Mouse (Mus musculus) midbrain, embryonic 16.5 days (tissue): Measurements from ENCODE around the gene Neb. TPM values are rescaled to one million over a fixed set of nuclear protein-coding genes. Genes with fewer than 3 reads are reported as not detected.

Experiments used
- ATAC-seq: fragments of 200-750 bp; cut with Nextera tagmentation; 2 replicates; pipeline ENCODE4 v1.8.0; 2017; ENCODE audit warnings: moderate TSS enrichment
- H3K27ac ChIP-seq: fragments of 300-500 bp; sonication (generic); 2 replicates; pipeline ENCODE4 v1.5.1; 2014; ENCODE audit warnings: mild to moderate bottlenecking, low read length, mixed read lengths
- H3K27me3 ChIP-seq: fragments of 300-500 bp; sonication (generic); 2 replicates; pipeline ENCODE4 v1.6.1; 2014; ENCODE audit warnings: low read depth, low read length, mixed read lengths; ENCODE audit not compliant: control insufficient read depth, insufficient read depth
- H3K36me3 ChIP-seq: fragments of 300-500 bp; sonication (generic); 2 replicates; pipeline ENCODE4 v1.6.1; 2014; ENCODE audit warnings: mild to moderate bottlenecking, low read length, moderate library complexity, mixed read lengths; ENCODE audit not compliant: control insufficient read depth, insufficient read depth
- H3K4me1 ChIP-seq: fragments of 300-500 bp; sonication (generic); 2 replicates; pipeline ENCODE4 v1.6.1; 2014; ENCODE audit warnings: mild to moderate bottlenecking, low read length, mixed read lengths; ENCODE audit not compliant: control insufficient read depth, insufficient read depth
- H3K4me2 ChIP-seq: fragments of 300-500 bp; sonication (generic); 2 replicates; pipeline ENCODE4 v1.6.1; 2014; ENCODE audit warnings: mild to moderate bottlenecking, low read length, mixed read lengths
- H3K4me3 ChIP-seq: fragments of 300-500 bp; sonication (generic); 2 replicates; pipeline ENCODE4 v1.5.1; 2014; ENCODE audit warnings: low read depth, mild to moderate bottlenecking, low read length, moderate library complexity, mixed read lengths
- H3K9ac ChIP-seq: fragments of 300-500 bp; sonication (generic); 2 replicates; pipeline ENCODE4 v1.6.1; 2014; ENCODE audit warnings: low read depth, low read length, mixed read lengths
- H3K9me3 ChIP-seq: fragments of 300-500 bp; sonication (generic); replicated peaks from 2 replicates; pipeline ENCODE4 v1.6.1; 2014; ENCODE audit warnings: mild to moderate bottlenecking, low read length, mixed read lengths; ENCODE audit not compliant: control insufficient read depth, poor library complexity, severe bottlenecking
- WGBS: fragments of 180-500 bp; shearing (Covaris S2); extraction: QIAGEN DNeasy Blood & Tissue Kit; methylation state at CpG from one replicate; pipeline ENCODE4 v1.1.7; 2014; 5-methylcytosine and 5-hydroxymethylcytosine counted together
- polyA plus RNA-seq: library from polyadenylated mRNA; unstranded; fragments of >200 nt; fragmentation: Nextera tagmentation; extraction: Ambion mirVana; gene quantifications from 2 replicates; pipeline ENCODE4 v1.2.1, GENCODE M21; 2015

Gene Neb
- polyA plus RNA-seq, 1 experiment from 2014 or later, result 0.57 TPM

GRCm38 (mm10) chr2:52215945-52216344 is 162.3 kb downstream of the Neb start:
- Histone ChIP-seq H3K4me3 (no peak overlapping the region), H3K27ac (no peak overlapping the region), H3K27me3 (no peaks in the 10 kb centered on the region), H3K9ac (no peak overlapping the region), H3K4me1 (no peaks in the 10 kb centered on the region), H3K4me2 (no peak overlapping the region), H3K36me3 (no peaks in the 10 kb centered on the region), H3K9me3 (no peaks in the 10 kb centered on the region)
- ATAC-seq, result no peak
- 96% methylated on average over 8 of the region's 8 CpGs for WGBS

GRCm38 (mm10) chr2:52212561-52212961 is 165.7 kb downstream of the Neb start:
- WGBS, result 86% methylated on average over 11 of the region's 11 CpGs
- no peaks in the 10 kb centered on the region for H3K27me3 ChIP-seq
- no peak overlapping the region for H3K9ac ChIP-seq
- no peaks in the 10 kb centered on the region for H3K4me1 ChIP-seq
- H3K27ac ChIP-seq, result no peak overlapping the region
- H3K4me3 ChIP-seq, result no peak overlapping the region
- H3K36me3 ChIP-seq, result no peaks in the 10 kb centered on the region
- ATAC-seq, result no peak
- H3K9me3 ChIP-seq, result no peaks in the 10 kb centered on the region
- H3K4me2 ChIP-seq, result no peak overlapping the region

GRCm38 (mm10) chr2:52211358-52211899 is 166.8 kb downstream of the Neb start:
- 64% methylated on average over 5 of the region's 5 CpGs for WGBS
- Histone ChIP-seq H3K36me3 (no peaks in the 10 kb centered on the region), H3K9me3 (no peaks in the 10 kb centered on the region), H3K27ac (no peak overlapping the region), H3K4me2 (no peak overlapping the region), H3K4me1 (no peaks in the 10 kb centered on the region), H3K4me3 (no peak overlapping the region), H3K9ac (no peak overlapping the region), H3K27me3 (no peaks in the 10 kb centered on the region)
- no peak for ATAC-seq

GRCm38 (mm10) chr2:52210685-52211084 is 167.6 kb downstream of the Neb start:
- 89% methylated on average over 7 of the region's 7 CpGs for WGBS
- Histone ChIP-seq H3K4me1 (no peaks in the 10 kb centered on the region), H3K4me2 (no peak overlapping the region)

GRCm38 (mm10) chr2:52204992-52205391 is 173.3 kb downstream of the Neb start:
- Histone ChIP-seq H3K4me2 (no peak overlapping the region), H3K36me3 (no peaks in the 10 kb centered on the region), H3K9ac (no peak overlapping the region), H3K27ac (no peak overlapping the region), H3K4me3 (no peak overlapping the region), H3K27me3 (no peaks in the 10 kb centered on the region), H3K4me1 (no peaks in the 10 kb centered on the region), H3K9me3 (no peaks in the 10 kb centered on the region)
- no peak for ATAC-seq
- WGBS, result 85% methylated on average over 4 of the region's 4 CpGs

More at GRCm38 (mm10) chr2:52210685-52211084, 167.6 kb downstream of the Neb start:
- ATAC-seq, result no peak
- Histone ChIP-seq H3K9ac (no peak overlapping the region), H3K27me3 (no peaks in the 10 kb centered on the region), H3K4me3 (no peak overlapping the region), H3K27ac (no peak overlapping the region), H3K36me3 (no peaks in the 10 kb centered on the region), H3K9me3 (no peaks in the 10 kb centered on the region)

- 92% methylated on average over 6 of the region's 6 CpGs for WGBS
- Histone ChIP-seq H3K27ac (no peak overlapping the region), H3K4me2 (no peak overlapping the region), H3K36me3 (no peaks in the 10 kb centered on the region), H3K4me1 (no peaks in the 10 kb centered on the region), H3K9ac (no peak overlapping the region), H3K9me3 (no peaks in the 10 kb centered on the region), H3K27me3 (no peaks in the 10 kb centered on the region), H3K4me3 (no peak overlapping the region)
- no peak for ATAC-seq
Measured at GRCm38 (mm10) chr2:52193629-52194028, 184.6 kb downstream of the Neb start.

- no peak for ATAC-seq
- Histone ChIP-seq H3K4me3 (no peak overlapping the region), H3K4me2 (no peak overlapping the region), H3K9me3 (no peaks in the 10 kb centered on the region), H3K36me3 (no peaks in the 10 kb centered on the region), H3K4me1 (no peaks in the 10 kb centered on the region; the same call in 1 of the 2 replicates), H3K27ac (no peak overlapping the region), H3K27me3 (no peaks in the 10 kb centered on the region), H3K9ac (no peak overlapping the region)
- WGBS, result 93% methylated on average over 1 of the region's 1 CpGs
Measured at GRCm38 (mm10) chr2:52179678-52180077, 198.6 kb downstream of the Neb start.

- H3K27ac ChIP-seq, result no peak overlapping the region
- no peak for ATAC-seq
- H3K4me1 ChIP-seq, result no peaks in the 10 kb centered on the region; the same call in 1 of the 2 replicates
- H3K9me3 ChIP-seq, result no peaks in the 10 kb centered on the region
- no peak overlapping the region for H3K4me3 ChIP-seq
- H3K36me3 ChIP-seq, result no peaks in the 10 kb centered on the region
- no peak overlapping the region for H3K4me2 ChIP-seq
- 90% methylated on average over 9 of the region's 9 CpGs for WGBS
- H3K9ac ChIP-seq, result no peak overlapping the region
- H3K27me3 ChIP-seq, result no peaks in the 10 kb centered on the region
Measured at GRCm38 (mm10) chr2:52177726-52178125, 200.5 kb downstream of the Neb start.

GRCm38 (mm10) chr2:52177184-52177583 is 201.1 kb downstream of the Neb start:
- no peak overlapping the region for H3K4me2 ChIP-seq
- H3K27me3 ChIP-seq, result no peaks in the 10 kb centered on the region
- no peaks in the 10 kb centered on the region for H3K9me3 ChIP-seq
- no peaks in the 10 kb centered on the region; the same call in 1 of the 2 replicates for H3K4me1 ChIP-seq
- no peak overlapping the region for H3K4me3 ChIP-seq
- WGBS, result 92% methylated on average over 7 of the region's 7 CpGs
- H3K36me3 ChIP-seq, result no peaks in the 10 kb centered on the region
- H3K9ac ChIP-seq, result no peak overlapping the region
- no peak for ATAC-seq
- H3K27ac ChIP-seq, result no peak overlapping the region
